8 mouse cellular contexts compared by ENCODE assay signal in genomic region chr11:86684126-86685012, GRCm38 (mm10). TPM values are rescaled to one million over a fixed set of nuclear protein-coding genes. Genes with fewer than 3 reads are reported as not detected.
DNase-seq lines count a peak whose midpoint lies in the region; ATAC-seq and TF ChIP-seq lines count a peak whose summit lies in the region.

No protein-coding gene starts in this region.

- peaks cover 54% of the 10 kb centered on the region for H3K36me3 ChIP-seq in erythroblast, embryonic 14.5 days (ENCODE audit: control insufficient read depth)
- H3K36me3 ChIP-seq in C2C12 (ENCODE audit: control insufficient read depth, insufficient read depth): peaks cover 40% of the 10 kb centered on the region
- peaks cover 8% of the 10 kb centered on the region for H3K36me3 ChIP-seq in forebrain, embryonic 15.5 days
- H3K36me3 ChIP-seq in liver, embryonic 15.5 days (replicated peaks): peaks cover 27% of the 10 kb centered on the region

- peak overlapping the region; percentile 91 for H3K27ac ChIP-seq in forebrain, embryonic 15.5 days (replicated peaks)
- peak overlapping the region; percentile 96 for H3K27ac ChIP-seq in liver, embryonic 15.5 days (replicated peaks)

- peak overlapping the region; percentile 91 for H3K4me3 ChIP-seq in erythroblast, embryonic 14.5 days (replicated peaks)
- peak overlapping the region; percentile 90 for H3K4me3 ChIP-seq in C2C12 (ENCODE audit: insufficient read depth, poor library complexity, severe bottlenecking)
- H3K4me3 ChIP-seq in forebrain, embryonic 15.5 days: peak overlapping the region; percentile 83
- peak overlapping the region; percentile 93 for H3K4me3 ChIP-seq in liver, embryonic 15.5 days (replicated peaks)

- 8% methylated on average over 20 of the region's 20 CpGs for WGBS in forebrain, embryonic 15.5 days
- 5% methylated on average over 20 of the region's 20 CpGs for WGBS in liver, embryonic 15.5 days (ENCODE audit: insufficient replicate concordance)

- peaks cover 62% of the 10 kb centered on the region for H3K4me1 ChIP-seq in erythroblast, embryonic 14.5 days (ENCODE audit: control insufficient read depth)
- peaks cover 37% of the 10 kb centered on the region for H3K4me1 ChIP-seq in forebrain, embryonic 15.5 days
- peaks cover 53% of the 10 kb centered on the region for H3K4me1 ChIP-seq in liver, embryonic 15.5 days (replicated peaks)

- no peaks in the 10 kb centered on the region for H3K27me3 ChIP-seq in erythroblast, embryonic 14.5 days (ENCODE audit: control insufficient read depth)
- no peaks in the 10 kb centered on the region for H3K27me3 ChIP-seq in C2C12 (ENCODE audit: control insufficient read depth, insufficient read depth, insufficient read length)
- H3K27me3 ChIP-seq in forebrain, embryonic 15.5 days: no peaks in the 10 kb centered on the region
- no peaks in the 10 kb centered on the region for H3K27me3 ChIP-seq in liver, embryonic 15.5 days

- H3K9ac ChIP-seq in forebrain, embryonic 15.5 days (replicated peaks): peak overlapping the region; percentile 90
- H3K9ac ChIP-seq in liver, embryonic 15.5 days: peak overlapping the region; percentile 94

- no peak for DNase-seq in spleen, postnatal 14 days (ENCODE audit: low spot score in 2 of 2)
- DNase-seq in cerebellum, postnatal 36 days: no peak
- DNase-seq in adipocyte (ENCODE audit: low spot score): no peak

- peaks cover 100% of the 10 kb centered on the region for H3K79me2 ChIP-seq in C2C12 (ENCODE audit: control insufficient read depth, insufficient read depth)

- H3K9me3 ChIP-seq in erythroblast, embryonic 14.5 days (ENCODE audit: control insufficient read depth, low read length): no peaks in the 10 kb centered on the region
- H3K9me3 ChIP-seq in forebrain, embryonic 15.5 days: no peaks in the 10 kb centered on the region
- no peaks in the 10 kb centered on the region for H3K9me3 ChIP-seq in liver, embryonic 15.5 days (replicated peaks)

- peak overlapping the region; percentile 81 for H3ac ChIP-seq in C2C12 (ENCODE audit: control insufficient read depth, insufficient read length, low read depth)

- ATAC-seq in erythroblast, adult 5-6 weeks (replicated peaks; ENCODE audit: low FRiP score, poor library complexity, severe bottlenecking): no peak
- no peak for ATAC-seq in forebrain, embryonic 15.5 days (replicated peaks)
- ATAC-seq in liver, embryonic 15.5 days (ENCODE audit: insufficient read depth): no peak

- peak overlapping the region; percentile 58 for H3K4me2 ChIP-seq in forebrain, embryonic 15.5 days (replicated peaks)
- H3K4me2 ChIP-seq in liver, embryonic 15.5 days: peak overlapping the region; percentile 76

- no peak for TF ChIP-seq CTCF in C2C12 (IDR thresholded peaks at IDR 0.05; ENCODE audit: control insufficient read depth, insufficient read depth, insufficient read length)

- H3K79me3 ChIP-seq in C2C12 (ENCODE audit: low read depth): peaks cover 86% of the 10 kb centered on the region

TF ChIP-seq in C2C12, 6 proteins besides CTCF, POLR2A, EP300 and RAD21:
- TF ChIP-seq USF1 (IDR thresholded peaks at IDR 0.05; ENCODE audit: low read depth) (no peak), FOSL1 (IDR thresholded peaks at IDR 0.05; ENCODE audit: insufficient read depth, low read length, poor library complexity, severe bottlenecking) (no peak), MYOG (IDR thresholded peaks at IDR 0.05; ENCODE audit: control insufficient read depth, extremely low read depth, insufficient read length) (no peak), MYOD1 (IDR thresholded peaks at IDR 0.05; ENCODE audit: control insufficient read depth, insufficient read length, low read depth) (no peak), MAX (IDR thresholded peaks at IDR 0.05) (no peak), CEBPB (IDR thresholded peaks at IDR 0.05; ENCODE audit: low read depth) (no peak)

RNA-seq across cellular contexts. Expression of gene Ptrh2, which starts 0.6 kb away (rescaled TPM):
- polyA plus RNA-seq in erythroblast, embryonic 14.5 days (2012): 0.08 and 0.16 TPM in 2 replicates
- 6.9 and 8.8 TPM in 2 replicates for total RNA-seq in erythroblast, adult 5-6 weeks (2015; ENCODE audit: low replicate concordance)
- 9.5 TPM in 2 replicates for total RNA-seq in erythroblast, adult 5-6 weeks (2017; ENCODE audit: low replicate concordance)
- 23.0 TPM for polyA plus RNA-seq in C2C12 (2012; fragmentation: generic; extraction: Trizol)
- 37.7 and 38.2 TPM in 2 replicates for polyA plus RNA-seq in forebrain, embryonic 15.5 days (2015; fragmentation: Nextera tagmentation; extraction: Ambion mirVana)
- polyA plus RNA-seq in liver, embryonic 15.5 days (2015; fragmentation: Nextera tagmentation; extraction: Ambion mirVana): 14.3 and 15.0 TPM in 2 replicates

RNA-seq across cellular contexts. Expression of gene Vmp1, which starts 0.7 kb away (rescaled TPM):
- polyA plus RNA-seq in erythroblast, embryonic 14.5 days (2012): 1.3 and 2.6 TPM in 2 replicates
- 170 and 241 TPM in 2 replicates for total RNA-seq in erythroblast, adult 5-6 weeks (2015; ENCODE audit: low replicate concordance)
- 162 and 218 TPM in 2 replicates for total RNA-seq in erythroblast, adult 5-6 weeks (2017; ENCODE audit: low replicate concordance)
- polyA plus RNA-seq in C2C12 (2012; fragmentation: generic; extraction: Trizol): 157 TPM
- polyA plus RNA-seq in forebrain, embryonic 15.5 days (2015; fragmentation: Nextera tagmentation; extraction: Ambion mirVana): 99.0 and 99.6 TPM in 2 replicates
- 80.8 and 81.0 TPM in 2 replicates for polyA plus RNA-seq in liver, embryonic 15.5 days (2015; fragmentation: Nextera tagmentation; extraction: Ambion mirVana)

Comparison
In these comparisons a context has a peak if more than half of its experiments do, and no peak if none do; other contexts are left out.
1. RNA of gene Ptrh2, which starts 0.6 kb away (polyA plus RNA-seq): 37.7 to 38.2 TPM in forebrain, embryonic 15.5 days, 23.0 TPM in C2C12 (single experiment) and 14.3 to 15.0 TPM in liver, embryonic 15.5 days; 0.08 to 0.16 TPM in erythroblast, embryonic 14.5 days; every median in the first group is over 10 times any median in the second.
2. RNA of gene Vmp1, which starts 0.7 kb away (polyA plus RNA-seq): 157 TPM in C2C12 (single experiment), 99.0 to 99.6 TPM in forebrain, embryonic 15.5 days and 80.8 to 81.0 TPM in liver, embryonic 15.5 days; 1.3 to 2.6 TPM in erythroblast, embryonic 14.5 days; every median in the first group is over 10 times any median in the second.
3. Peak in every context shown above with its lines, with median percentiles within 50 percentile points of each other: H3K4me3 ChIP-seq.